Mouse (Mus musculus): ENCODE data around the gene Med8.

Gene Med8

GRCm38 (mm10) chr4:118409142-118409900, at the start of gene Med8, which contains the start of gene Szt2:
Gene Med8, plus strand, starts transcription at chr4:118409337.
Gene Szt2, minus strand, starts transcription at chr4:118409273.
- peak; percentile 84 for DNase-seq (ENCODE audit: low read depth, low spot score)

GRCm38 (mm10) chr4:118359896-118360720, 49.0 kb upstream of the Med8 start:
- peak; percentile 20 for DNase-seq (ENCODE audit: low read depth, low spot score)

GRCm38 (mm10) chr4:118361451-118361850, 47.7 kb upstream of the Med8 start:
- no peak for DNase-seq (ENCODE audit: low read depth, low spot score)

- DNase-seq (ENCODE audit: low read depth, low spot score): no peak
Measured at GRCm38 (mm10) chr4:118362879-118363278, 46.3 kb upstream of the Med8 start.

- no peak for DNase-seq (ENCODE audit: low read depth, low spot score)
Measured at GRCm38 (mm10) chr4:118363985-118364384, 45.2 kb upstream of the Med8 start.

- no peak for DNase-seq (ENCODE audit: low read depth, low spot score)
Measured at GRCm38 (mm10) chr4:118364641-118365040, 44.5 kb upstream of the Med8 start.

- DNase-seq (ENCODE audit: low read depth, low spot score): no peak
Measured at GRCm38 (mm10) chr4:118365991-118366390, 43.1 kb upstream of the Med8 start.

GRCm38 (mm10) chr4:118367551-118367950, 41.6 kb upstream of the Med8 start:
- no peak for DNase-seq (ENCODE audit: low read depth, low spot score)

- DNase-seq (ENCODE audit: low read depth, low spot score): no peak
Measured at GRCm38 (mm10) chr4:118368616-118369015, 40.5 kb upstream of the Med8 start.

GRCm38 (mm10) chr4:118371822-118372221, 37.3 kb upstream of the Med8 start:
- DNase-seq (ENCODE audit: low read depth, low spot score): no peak

GRCm38 (mm10) chr4:118375999-118376398, 33.1 kb upstream of the Med8 start:
- DNase-seq (ENCODE audit: low read depth, low spot score): no peak

GRCm38 (mm10) chr4:118383271-118383670, 25.9 kb upstream of the Med8 start:
- no peak for DNase-seq (ENCODE audit: low read depth, low spot score)

- no peak for DNase-seq (ENCODE audit: low read depth, low spot score)
Measured at GRCm38 (mm10) chr4:118387316-118387715, 21.8 kb upstream of the Med8 start.

GRCm38 (mm10) chr4:118390146-118390545, 19.0 kb upstream of the Med8 start:
- DNase-seq (ENCODE audit: low read depth, low spot score): no peak

GRCm38 (mm10) chr4:118394505-118394904, 14.6 kb upstream of the Med8 start:
- no peak for DNase-seq (ENCODE audit: low read depth, low spot score)

- DNase-seq (ENCODE audit: low read depth, low spot score): no peak
Measured at GRCm38 (mm10) chr4:118395289-118395688, 13.8 kb upstream of the Med8 start.

- no peak for DNase-seq (ENCODE audit: low read depth, low spot score)
Measured at GRCm38 (mm10) chr4:118396433-118396832, 12.7 kb upstream of the Med8 start.

- no peak for DNase-seq (ENCODE audit: low read depth, low spot score)
Measured at GRCm38 (mm10) chr4:118398400-118398799, 10.7 kb upstream of the Med8 start.

GRCm38 (mm10) chr4:118401421-118401820, 7.7 kb upstream of the Med8 start:
- no peak for DNase-seq (ENCODE audit: low read depth, low spot score)

- no peak for DNase-seq (ENCODE audit: low read depth, low spot score)
Measured at GRCm38 (mm10) chr4:118401918-118402317, 7.2 kb upstream of the Med8 start.

- DNase-seq (ENCODE audit: low read depth, low spot score): no peak
Measured at GRCm38 (mm10) chr4:118402701-118403100, 6.4 kb upstream of the Med8 start.

- no peak for DNase-seq (ENCODE audit: low read depth, low spot score)
Measured at GRCm38 (mm10) chr4:118410871-118411270, 1.7 kb downstream of the Med8 start.

- DNase-seq (ENCODE audit: low read depth, low spot score): no peak
Measured at GRCm38 (mm10) chr4:118413553-118413952, 4.4 kb downstream of the Med8 start.
